Mouse (Mus musculus): Measurements from ENCODE around the gene Itpripl2. TPM values are rescaled to one million over a fixed set of nuclear protein-coding genes. Genes with fewer than 3 reads are reported as not detected.

The Itpripl2 gene
- 16.8 and 32.7 TPM in 2 replicates for polyA plus RNA-seq (2012; rRNA removed; ENCODE audit: low replicate concordance)

DNA sequence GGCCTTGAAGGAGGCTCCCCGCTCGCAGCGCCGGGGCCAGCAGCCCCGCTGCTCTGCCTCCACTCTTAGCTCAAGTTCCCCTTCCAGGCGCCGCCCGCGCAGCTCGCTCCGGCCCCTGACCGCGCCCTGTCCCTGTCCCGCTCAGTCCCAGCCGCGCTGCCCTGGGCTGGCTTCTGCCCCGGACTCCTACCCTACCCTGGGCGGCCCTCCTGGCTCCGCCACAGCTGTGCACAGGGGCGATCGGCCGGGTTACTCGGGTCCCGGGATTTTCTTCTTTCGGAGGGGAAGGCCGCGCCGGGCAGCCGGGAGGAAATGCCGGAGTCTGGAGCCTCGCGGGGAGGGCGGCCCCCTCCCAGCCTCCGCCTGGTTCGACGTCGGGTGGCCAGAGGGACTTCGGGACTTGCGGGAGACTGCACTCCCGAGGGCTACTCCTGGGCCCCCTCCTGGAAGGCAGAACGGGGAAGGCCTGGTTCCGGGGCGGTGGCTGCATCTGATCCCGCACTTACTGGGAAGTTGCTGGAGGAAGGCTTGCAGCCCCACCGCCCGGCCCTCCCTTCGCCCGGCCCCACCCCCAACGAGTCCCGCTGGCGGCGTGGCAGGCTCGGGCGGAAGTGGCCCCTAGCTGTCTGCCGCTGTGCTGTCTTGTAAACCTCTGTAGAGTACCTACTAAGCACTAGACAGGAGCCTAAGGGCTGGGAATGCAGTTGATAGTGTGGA lies at the start of gene Itpripl2:
TSS of gene Itpripl2 (minus strand) at position 545 of the 717 bp plus-strand sequence.

DNA sequence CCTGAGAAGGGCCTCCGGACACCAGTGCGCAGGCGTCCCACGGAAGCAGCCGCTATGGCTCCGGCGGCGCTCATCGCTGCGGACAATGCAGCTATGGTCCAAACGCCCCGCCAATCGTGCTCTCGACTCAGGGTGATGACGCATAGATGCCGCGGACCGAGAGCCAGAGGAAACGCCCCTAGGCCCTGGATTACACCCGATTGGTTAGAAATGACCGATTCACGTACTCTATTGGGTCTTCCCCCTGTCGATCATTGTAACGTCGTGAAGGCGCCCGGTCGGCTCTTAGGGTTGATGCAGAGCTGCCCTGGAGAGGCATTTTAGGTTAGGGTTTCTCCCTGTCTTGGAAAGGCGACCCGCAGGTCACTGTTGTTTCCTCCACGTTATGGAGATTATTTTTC lies 41.4 kb upstream of the Itpripl2 start, which contains the start of gene Coq7:
TSS of gene Coq7 (minus strand) at position 179 of the 401 bp plus-strand sequence.

DNA sequence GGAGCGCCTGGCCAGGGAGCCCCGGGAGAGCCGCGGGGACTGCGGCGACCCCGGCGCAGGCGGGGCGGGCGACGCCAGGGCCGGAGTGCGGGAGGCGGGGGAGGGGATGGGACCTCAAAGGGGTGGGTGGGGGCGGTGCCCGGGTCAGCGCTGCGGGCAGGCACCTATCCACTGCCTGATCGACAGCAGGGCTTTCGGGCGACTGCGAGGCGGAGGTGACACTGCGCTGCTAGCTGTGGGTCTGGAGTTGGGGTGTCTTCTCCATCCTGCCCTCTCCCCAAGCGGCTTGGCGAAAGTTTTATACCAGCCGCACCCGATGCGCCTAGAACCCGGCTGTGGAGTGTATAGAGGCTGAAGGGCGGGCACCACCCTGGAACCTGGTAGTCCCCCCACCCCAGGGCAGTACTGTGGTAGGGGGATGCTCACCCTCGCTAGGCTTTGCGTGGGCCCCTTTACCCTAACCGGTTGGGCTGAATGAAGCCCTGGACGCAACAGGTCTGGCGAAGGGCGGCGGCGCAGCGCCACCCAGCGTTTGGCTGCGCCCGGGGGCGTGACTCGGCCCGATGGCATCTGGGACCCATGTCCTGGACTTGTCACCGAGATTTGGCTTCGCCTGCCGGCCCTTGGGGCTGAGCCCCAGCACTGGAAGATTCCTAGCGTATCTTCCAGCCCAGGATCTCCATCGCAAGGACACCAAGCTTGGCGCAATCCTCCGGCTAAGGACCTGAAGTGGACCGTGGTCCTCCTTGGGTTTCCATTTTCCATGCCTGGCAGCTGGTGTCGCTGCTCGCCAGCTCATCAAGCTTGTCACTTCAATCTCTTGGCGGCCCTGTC lies 43.4 kb downstream of the Itpripl2 start, which contains the start of gene Syt17:
TSS of gene Syt17 (minus strand) at position 89 of the 834 bp plus-strand sequence.

Other genes starting within 250 kb of the Itpripl2 start
- gene Smg1, start 248.3 kb downstream of the Itpripl2 start, polyA plus RNA-seq (2012; rRNA removed; ENCODE audit: low replicate concordance), result 39.3 and 39.5 TPM in 2 replicates
- gene Syt17, start 43.8 kb downstream of the Itpripl2 start, polyA plus RNA-seq (2012; rRNA removed; ENCODE audit: low replicate concordance), result 1.6 and 1.8 TPM in 2 replicates
- gene Coq7, start 41.4 kb upstream of the Itpripl2 start, polyA plus RNA-seq (2012; rRNA removed; ENCODE audit: low replicate concordance), result 43.3 and 46.7 TPM in 2 replicates
- 0.42 and 2.3 TPM in 2 replicates for gene Tmc7, start 92.8 kb upstream of the Itpripl2 start, polyA plus RNA-seq (2012; rRNA removed; ENCODE audit: low replicate concordance)
- gene Tmc5, start 105.3 kb upstream of the Itpripl2 start, polyA plus RNA-seq (2012; rRNA removed; ENCODE audit: low replicate concordance), result 0.32 and 1.0 TPM in 2 replicates
- gene Gde1, start 213.8 kb upstream of the Itpripl2 start, polyA plus RNA-seq (2012; rRNA removed; ENCODE audit: low replicate concordance), result 118 and 616 TPM in 2 replicates
- gene Ccp110, start 220.6 kb upstream of the Itpripl2 start, polyA plus RNA-seq (2012; rRNA removed; ENCODE audit: low replicate concordance), result 1.4 and 2.5 TPM in 2 replicates
- gene Vps35l, start 248.3 kb upstream of the Itpripl2 start, polyA plus RNA-seq (2012; rRNA removed; ENCODE audit: low replicate concordance), result 33.4 and 40.4 TPM in 2 replicates

Measured in mammary gland, adult 2 months (tissue).